Mouse (Mus musculus): Measurements from ENCODE around the gene Anapc15-ps. TPM values are rescaled to one million over a fixed set of nuclear protein-coding genes. Genes with fewer than 3 reads are reported as not detected.

Anapc15-ps gene
- polyA plus RNA-seq, 1 experiment from 2014 or later = not detected

GRCm38 (mm10) chr10:95686041-95686440 lies 12.8 kb upstream of the Anapc15-ps start:
- H3K4me2 ChIP-seq (replicated peaks; ENCODE audit: low read depth, low read length) = no peak overlapping the region
- H3K9me3 ChIP-seq (ENCODE audit: control insufficient read depth, low read depth, low read length) = no peaks in the 10 kb centered on the region
- H3K9ac ChIP-seq (replicated peaks; ENCODE audit: low read depth, low read length) = no peak overlapping the region
- WGBS = 87% methylated on average over 4 of the region's 4 CpGs
- no peak overlapping the region for H3K27ac ChIP-seq (ENCODE audit: low read length)
- ATAC-seq (ENCODE audit: insufficient number of reproducible peaks, insufficient read depth, low FRiP score, low read depth) = no peak
- H3K27me3 ChIP-seq (ENCODE audit: control insufficient read depth, insufficient read depth, low read length) = no peaks in the 10 kb centered on the region
- no peaks in the 10 kb centered on the region for H3K4me1 ChIP-seq (ENCODE audit: control insufficient read depth, insufficient read depth, low read length)
- no peaks in the 10 kb centered on the region for H3K36me3 ChIP-seq (ENCODE audit: control insufficient read depth, insufficient read depth, low read length)
- H3K4me3 ChIP-seq (ENCODE audit: low read depth, low read length) = no peak overlapping the region

GRCm38 (mm10) chr10:95684782-95685555 lies 11.7 kb upstream of the Anapc15-ps start:
- Histone ChIP-seq H3K27ac (ENCODE audit: low read length) (no peak overlapping the region), H3K27me3 (ENCODE audit: control insufficient read depth, insufficient read depth, low read length) (no peaks in the 10 kb centered on the region), H3K36me3 (ENCODE audit: control insufficient read depth, insufficient read depth, low read length) (no peaks in the 10 kb centered on the region), H3K9me3 (ENCODE audit: control insufficient read depth, low read depth, low read length) (no peaks in the 10 kb centered on the region), H3K4me3 (ENCODE audit: low read depth, low read length) (no peak overlapping the region), H3K4me1 (ENCODE audit: control insufficient read depth, insufficient read depth, low read length) (peaks cover 2% of the 10 kb centered on the region; the same call in 1 of the 2 replicates), H3K9ac (replicated peaks; ENCODE audit: low read depth, low read length) (no peak overlapping the region), H3K4me2 (replicated peaks; ENCODE audit: low read depth, low read length) (no peak overlapping the region)
- 48% methylated on average over 15 of the region's 15 CpGs for WGBS
- no peak for ATAC-seq (ENCODE audit: insufficient number of reproducible peaks, insufficient read depth, low FRiP score, low read depth)

GRCm38 (mm10) chr10:95684250-95684649 lies 11.0 kb upstream of the Anapc15-ps start:
- ATAC-seq (ENCODE audit: insufficient number of reproducible peaks, insufficient read depth, low FRiP score, low read depth) = no peak
- no peak overlapping the region for H3K9ac ChIP-seq (replicated peaks; ENCODE audit: low read depth, low read length)
- WGBS = 91% methylated on average over 4 of the region's 4 CpGs

DNA sequence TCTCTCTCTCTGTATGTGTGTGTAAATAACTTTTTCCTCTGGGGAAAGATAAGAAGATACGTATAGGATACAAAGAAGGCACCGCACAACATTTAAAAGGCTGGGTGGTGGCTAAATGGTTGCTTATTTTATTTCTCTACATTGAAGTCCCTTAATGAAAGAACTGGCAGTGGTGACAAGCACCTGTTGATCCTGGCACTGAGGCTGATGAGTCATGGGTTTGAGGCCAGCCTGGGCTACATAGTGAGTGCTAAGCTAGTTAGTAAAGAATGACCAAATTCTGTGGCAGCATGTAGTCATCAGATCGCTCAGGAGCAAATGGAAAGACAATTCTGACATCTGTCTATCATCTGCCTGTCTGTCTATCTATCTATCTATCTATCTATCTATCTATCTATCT lies 10.5 kb upstream of the Anapc15-ps start:
- no peaks in the 10 kb centered on the region for H3K36me3 ChIP-seq (ENCODE audit: control insufficient read depth, insufficient read depth, low read length)
- H3K9ac ChIP-seq (replicated peaks; ENCODE audit: low read depth, low read length) = no peak overlapping the region
- peaks cover 2% of the 10 kb centered on the region; the same call in 1 of the 2 replicates for H3K4me1 ChIP-seq (ENCODE audit: control insufficient read depth, insufficient read depth, low read length)
- H3K27ac ChIP-seq (ENCODE audit: low read length) = no peak overlapping the region
- H3K4me3 ChIP-seq (ENCODE audit: low read depth, low read length) = no peak overlapping the region
- 92% methylated on average over 3 of the region's 3 CpGs for WGBS
- no peaks in the 10 kb centered on the region for H3K9me3 ChIP-seq (ENCODE audit: control insufficient read depth, low read depth, low read length)
- no peak for ATAC-seq (ENCODE audit: insufficient number of reproducible peaks, insufficient read depth, low FRiP score, low read depth)
- no peak overlapping the region for H3K4me2 ChIP-seq (replicated peaks; ENCODE audit: low read depth, low read length)
- H3K27me3 ChIP-seq (ENCODE audit: control insufficient read depth, insufficient read depth, low read length) = no peaks in the 10 kb centered on the region

More at GRCm38 (mm10) chr10:95684250-95684649, 11.0 kb upstream of the Anapc15-ps start:
- Histone ChIP-seq H3K4me2 (replicated peaks; ENCODE audit: low read depth, low read length) (no peak overlapping the region), H3K27me3 (ENCODE audit: control insufficient read depth, insufficient read depth, low read length) (no peaks in the 10 kb centered on the region), H3K4me1 (ENCODE audit: control insufficient read depth, insufficient read depth, low read length) (peaks cover 2% of the 10 kb centered on the region; the same call in 1 of the 2 replicates), H3K9me3 (ENCODE audit: control insufficient read depth, low read depth, low read length) (no peaks in the 10 kb centered on the region), H3K36me3 (ENCODE audit: control insufficient read depth, insufficient read depth, low read length) (no peaks in the 10 kb centered on the region), H3K4me3 (ENCODE audit: low read depth, low read length) (no peak overlapping the region), H3K27ac (ENCODE audit: low read length) (no peak overlapping the region)

DNA sequence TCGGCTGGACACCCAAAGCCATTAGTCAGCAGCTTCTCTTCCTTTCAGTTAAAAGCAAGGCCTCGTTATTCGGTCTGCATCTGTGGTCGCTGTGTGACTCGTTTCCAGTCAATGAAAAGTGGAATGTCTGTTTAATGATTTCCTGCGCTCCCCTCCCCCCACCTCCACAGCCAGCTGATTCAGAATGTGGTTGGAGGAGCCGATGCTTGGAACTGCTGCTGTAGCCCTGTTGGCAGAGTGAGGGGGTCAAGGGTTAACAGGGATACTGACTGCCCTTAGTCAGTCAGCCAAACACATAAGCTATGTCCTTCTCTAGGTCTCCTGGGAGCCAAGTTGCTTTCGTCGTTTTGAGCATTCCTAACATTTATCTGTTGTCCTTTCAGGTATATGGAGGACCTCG lies 9.7 kb upstream of the Anapc15-ps start:
- Histone ChIP-seq H3K27me3 (ENCODE audit: control insufficient read depth, insufficient read depth, low read length) (no peaks in the 10 kb centered on the region), H3K9me3 (ENCODE audit: control insufficient read depth, low read depth, low read length) (no peaks in the 10 kb centered on the region), H3K4me2 (replicated peaks; ENCODE audit: low read depth, low read length) (no peak overlapping the region), H3K4me3 (ENCODE audit: low read depth, low read length) (no peak overlapping the region), H3K36me3 (ENCODE audit: control insufficient read depth, insufficient read depth, low read length) (no peaks in the 10 kb centered on the region), H3K9ac (replicated peaks; ENCODE audit: low read depth, low read length) (no peak overlapping the region), H3K27ac (ENCODE audit: low read length) (no peak overlapping the region), H3K4me1 (ENCODE audit: control insufficient read depth, insufficient read depth, low read length) (peaks cover 2% of the 10 kb centered on the region; the same call in 1 of the 2 replicates)
- ATAC-seq (ENCODE audit: insufficient number of reproducible peaks, insufficient read depth, low FRiP score, low read depth) = no peak
- WGBS = 66% methylated on average over 10 of the region's 10 CpGs

GRCm38 (mm10) chr10:95682091-95682740 lies 9.0 kb upstream of the Anapc15-ps start:
- Histone ChIP-seq H3K4me2 (replicated peaks; ENCODE audit: low read depth, low read length) (no peak overlapping the region), H3K27ac (ENCODE audit: low read length) (no peak overlapping the region), H3K4me3 (ENCODE audit: low read depth, low read length) (no peak overlapping the region), H3K9ac (replicated peaks; ENCODE audit: low read depth, low read length) (no peak overlapping the region), H3K36me3 (ENCODE audit: control insufficient read depth, insufficient read depth, low read length) (no peaks in the 10 kb centered on the region), H3K9me3 (ENCODE audit: control insufficient read depth, low read depth, low read length) (no peaks in the 10 kb centered on the region), H3K4me1 (ENCODE audit: control insufficient read depth, insufficient read depth, low read length) (peaks cover 2% of the 10 kb centered on the region; the same call in 1 of the 2 replicates), H3K27me3 (ENCODE audit: control insufficient read depth, insufficient read depth, low read length) (no peaks in the 10 kb centered on the region)
- ATAC-seq (ENCODE audit: insufficient number of reproducible peaks, insufficient read depth, low FRiP score, low read depth) = no peak
- WGBS = 77% methylated on average over 9 of the region's 9 CpGs

DNA sequence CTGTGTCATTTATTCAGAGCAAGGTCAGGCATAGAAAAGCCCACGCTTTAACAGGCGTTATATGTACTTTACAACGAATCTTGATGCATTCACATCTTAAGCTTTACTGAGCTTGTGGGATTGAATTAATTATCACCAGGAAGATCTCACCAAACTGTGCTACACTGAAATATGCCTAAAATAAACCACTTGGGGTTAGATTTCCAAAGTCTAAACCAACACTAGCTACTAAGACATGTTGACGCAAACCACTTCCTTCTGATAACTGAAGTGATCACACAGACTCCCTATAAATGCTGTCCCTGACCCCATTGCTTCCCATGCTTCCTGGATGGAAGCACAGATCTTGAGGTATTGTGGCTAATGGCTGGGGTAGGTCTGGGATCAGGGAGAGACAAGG lies 8.2 kb upstream of the Anapc15-ps start:
- peaks cover 2% of the 10 kb centered on the region; the same call in 1 of the 2 replicates for H3K4me1 ChIP-seq (ENCODE audit: control insufficient read depth, insufficient read depth, low read length)
- 77% methylated on average over 4 of the region's 4 CpGs for WGBS
- H3K27me3 ChIP-seq (ENCODE audit: control insufficient read depth, insufficient read depth, low read length) = no peaks in the 10 kb centered on the region
- no peak overlapping the region for H3K4me2 ChIP-seq (replicated peaks; ENCODE audit: low read depth, low read length)
- no peaks in the 10 kb centered on the region for H3K36me3 ChIP-seq (ENCODE audit: control insufficient read depth, insufficient read depth, low read length)
- ATAC-seq (ENCODE audit: insufficient number of reproducible peaks, insufficient read depth, low FRiP score, low read depth) = no peak
- H3K27ac ChIP-seq (ENCODE audit: low read length) = no peak overlapping the region
- no peak overlapping the region for H3K4me3 ChIP-seq (ENCODE audit: low read depth, low read length)
- no peaks in the 10 kb centered on the region for H3K9me3 ChIP-seq (ENCODE audit: control insufficient read depth, low read depth, low read length)
- no peak overlapping the region for H3K9ac ChIP-seq (replicated peaks; ENCODE audit: low read depth, low read length)

- WGBS = 58% methylated on average over 7 of the region's 7 CpGs
- H3K9me3 ChIP-seq (ENCODE audit: control insufficient read depth, low read depth, low read length) = no peaks in the 10 kb centered on the region
- H3K4me3 ChIP-seq (ENCODE audit: low read depth, low read length) = no peak overlapping the region
- H3K36me3 ChIP-seq (ENCODE audit: control insufficient read depth, insufficient read depth, low read length) = no peaks in the 10 kb centered on the region
- H3K27ac ChIP-seq (ENCODE audit: low read length) = no peak overlapping the region
- peak overlapping the region; percentile 35 for H3K4me2 ChIP-seq (replicated peaks; ENCODE audit: low read depth, low read length)
- peak; percentile 57; the same call in 1 of the 2 replicates for ATAC-seq (ENCODE audit: insufficient number of reproducible peaks, insufficient read depth, low FRiP score, low read depth)
- no peak overlapping the region for H3K9ac ChIP-seq (replicated peaks; ENCODE audit: low read depth, low read length)
- no peaks in the 10 kb centered on the region for H3K27me3 ChIP-seq (ENCODE audit: control insufficient read depth, insufficient read depth, low read length)
- H3K4me1 ChIP-seq (ENCODE audit: control insufficient read depth, insufficient read depth, low read length) = peaks cover 2% of the 10 kb centered on the region; the same call in 1 of the 2 replicates
Measured at GRCm38 (mm10) chr10:95681058-95681440, 7.8 kb upstream of the Anapc15-ps start.
